Mouse (Mus musculus) embryo, embryonic 11 days (tissue): ENCODE results near the gene Olfr1378.

Experiments
- DNase-seq: peaks from one replicate; pipeline ENCODE4 v3.0.0-alpha.2; 2015

The Olfr1378 gene

DNA sequence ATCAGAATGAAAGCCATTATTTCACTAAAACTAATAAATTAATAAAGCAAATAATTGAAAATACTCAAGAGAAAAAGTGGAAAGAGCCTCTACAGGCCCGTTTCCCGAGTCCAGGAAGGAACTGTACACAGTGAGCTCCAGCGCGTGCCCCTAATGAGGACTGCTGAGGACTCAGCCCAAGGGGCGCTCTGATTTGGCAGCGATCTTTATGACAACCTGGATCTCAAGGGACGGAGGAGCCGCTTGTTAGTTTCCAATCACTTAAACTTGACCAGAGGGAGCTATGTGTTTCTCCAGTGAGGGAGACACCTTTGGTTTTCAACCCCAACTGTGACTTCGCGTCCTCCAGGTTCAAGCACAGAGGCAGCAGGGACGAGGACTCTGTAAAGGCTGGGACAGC, at the start of gene Olfr1378:
Gene Olfr1378, plus strand, starts transcription at position 301 of the 400 bp plus-strand sequence.
- no peak for DNase-seq

DNA sequence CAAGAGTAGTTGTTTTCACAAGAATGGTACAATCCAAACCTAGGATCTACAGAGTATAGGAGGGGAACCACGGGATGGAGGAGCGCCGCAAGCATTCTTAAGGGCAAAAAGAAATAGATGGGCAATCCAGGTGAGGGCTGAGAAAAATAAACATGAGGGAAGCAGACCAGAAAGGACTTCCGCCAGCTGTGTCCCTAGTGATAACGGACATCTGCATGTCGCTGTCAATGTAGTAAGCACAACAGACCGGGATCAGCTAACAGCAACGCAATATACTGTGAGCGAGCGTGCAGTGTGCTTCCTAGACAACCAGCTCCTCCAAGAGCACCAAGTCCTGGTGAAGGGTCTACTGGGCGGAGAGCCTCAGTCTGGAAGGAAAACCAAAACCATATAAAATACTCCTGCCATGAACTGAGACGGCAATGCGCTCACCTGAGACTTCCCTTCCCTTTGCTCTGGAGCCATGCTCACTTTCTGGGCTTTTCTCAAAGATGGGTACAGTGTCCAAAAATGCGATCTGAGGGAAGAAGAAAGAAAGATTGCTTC, 35.8 kb upstream of the Olfr1378 start:
- peak; percentile 11 for DNase-seq

DNA sequence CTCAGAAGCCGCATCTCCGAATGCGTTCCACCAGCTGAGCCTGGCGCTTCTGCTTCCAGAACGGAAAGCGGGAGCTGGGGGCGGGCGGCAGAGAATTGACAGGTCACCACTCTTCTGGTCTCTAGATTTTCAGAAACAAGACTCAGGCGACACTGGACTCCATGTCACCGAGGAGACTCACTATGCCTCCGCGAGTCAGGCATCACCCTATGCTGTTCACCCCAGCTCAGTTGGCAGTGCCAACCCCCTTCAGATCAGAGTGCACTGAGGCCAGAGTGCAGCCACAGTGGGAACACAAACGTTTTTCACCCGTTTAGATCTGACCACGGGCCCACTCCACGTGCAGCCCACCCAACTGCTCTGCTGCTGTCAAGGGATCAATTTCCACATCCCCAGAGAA, 35.3 kb upstream of the Olfr1378 start:
- DNase-seq = peak; percentile 20

DNA sequence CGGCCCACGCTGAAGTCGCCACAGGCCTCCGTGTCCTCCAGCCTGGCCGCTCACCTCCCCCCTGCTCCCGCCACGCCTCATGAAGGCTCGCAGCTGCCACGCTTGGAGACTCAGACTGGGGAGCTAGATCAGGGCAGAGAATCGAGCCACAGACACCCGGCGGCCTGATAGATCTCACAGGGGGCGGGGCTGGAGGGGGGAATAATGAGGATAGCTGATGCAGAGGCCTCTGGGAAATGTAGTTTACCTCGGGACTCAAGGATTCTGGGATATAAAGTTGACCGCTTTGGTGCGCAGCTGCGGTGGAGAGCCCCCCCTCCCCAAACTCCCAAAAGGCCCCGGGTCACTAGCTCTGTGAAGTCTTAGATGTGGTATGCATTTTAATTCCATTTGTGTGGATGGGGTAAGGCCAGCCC, 34.9 kb upstream of the Olfr1378 start, which contains the start of gene Zfp354b:
Gene Zfp354b, minus strand, starts transcription at position 183 of the 416 bp plus-strand sequence.
- peak; percentile 94 for DNase-seq

DNA sequence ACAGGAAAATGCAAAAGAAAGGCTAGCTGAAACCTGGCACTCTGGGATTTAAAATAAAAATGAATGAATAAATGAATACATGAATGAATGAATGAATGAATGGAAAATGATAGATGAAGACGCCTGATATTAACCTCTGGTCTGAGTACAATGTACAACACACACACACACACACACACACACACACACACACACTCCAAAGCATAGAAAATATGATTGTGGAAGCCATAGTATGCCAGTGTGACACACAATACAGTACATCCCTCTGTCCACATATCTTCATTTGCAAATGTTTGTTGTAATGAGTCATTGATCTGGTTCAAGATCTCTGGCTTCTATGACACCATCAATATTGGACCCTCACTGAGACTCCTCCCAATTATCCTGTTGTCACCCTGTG, 34.3 kb upstream of the Olfr1378 start:
- DNase-seq = no peak

DNA sequence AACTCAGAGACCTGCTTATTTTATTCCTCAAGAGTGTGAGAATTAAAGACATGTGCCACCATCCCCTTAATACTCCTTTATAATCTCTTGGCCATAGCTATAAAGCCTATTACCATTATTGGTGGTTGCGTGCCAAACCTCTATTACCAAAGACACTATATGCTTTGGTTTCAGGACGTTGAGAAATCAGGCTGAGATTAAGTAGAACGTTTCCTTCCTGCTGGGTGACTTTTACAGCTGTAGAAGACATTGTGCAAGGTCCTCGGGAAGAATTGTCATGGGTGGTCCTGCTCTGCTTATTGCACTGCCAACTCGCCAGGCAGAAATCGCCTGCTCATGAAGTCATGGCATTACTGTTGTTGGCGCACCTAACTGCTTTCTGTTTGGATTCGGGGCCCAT, 27.9 kb upstream of the Olfr1378 start:
- DNase-seq = no peak

DNA sequence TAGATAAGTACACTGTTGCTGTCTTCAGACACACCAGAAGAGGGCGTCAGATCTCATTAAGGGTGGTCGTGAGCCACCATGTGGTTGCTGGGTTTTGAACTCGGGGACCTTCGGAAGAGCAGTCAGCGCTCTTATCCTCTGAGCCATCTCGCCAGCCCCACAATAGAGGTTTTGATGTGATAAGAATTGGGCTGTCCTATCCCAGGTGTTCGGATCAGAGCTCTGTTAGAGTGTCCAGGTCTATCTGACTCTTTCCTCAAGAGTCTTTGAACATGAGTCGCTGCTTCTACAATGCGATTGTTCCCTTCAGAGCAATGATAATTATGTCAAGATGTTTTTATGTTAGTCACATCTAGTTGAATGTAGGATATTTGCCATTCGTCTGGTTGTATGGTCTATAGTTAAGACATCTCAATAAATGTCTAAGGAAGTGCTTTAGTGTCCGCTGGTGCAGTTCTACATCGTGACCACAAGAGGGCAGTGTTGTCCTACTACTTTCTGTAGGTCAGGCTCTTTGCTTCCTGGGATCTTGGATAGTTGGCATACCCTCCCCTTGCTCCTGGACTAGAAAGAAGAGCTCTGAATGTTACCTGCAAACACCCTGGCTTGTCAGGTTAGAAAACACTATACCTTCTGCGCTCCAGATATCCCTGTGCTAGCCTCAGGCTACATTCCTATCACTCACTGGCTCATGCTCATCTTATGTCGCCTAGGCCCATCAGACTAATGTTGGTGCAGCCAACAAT, 26.5 kb upstream of the Olfr1378 start:
- DNase-seq = peak; percentile 78

DNA sequence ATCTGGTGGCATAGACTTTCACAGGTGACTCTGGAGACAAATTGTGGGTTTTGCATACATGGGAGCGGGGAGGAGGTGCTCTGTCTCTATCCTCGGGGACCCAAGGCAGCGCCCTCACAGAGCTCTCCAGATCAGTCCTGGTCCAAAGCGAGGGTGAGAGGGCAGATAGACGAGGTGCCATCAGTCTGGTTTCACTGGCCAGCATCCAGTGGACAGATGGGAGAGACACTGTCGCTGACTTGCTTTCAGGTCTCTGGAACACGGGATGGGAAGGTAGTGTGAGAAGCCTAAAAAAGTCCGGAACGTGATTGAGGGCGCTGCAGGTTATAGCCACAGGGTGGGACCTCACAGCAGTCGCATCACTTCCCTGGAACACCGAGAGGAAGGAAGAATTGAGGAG, 23.9 kb upstream of the Olfr1378 start:
- no peak for DNase-seq

DNA sequence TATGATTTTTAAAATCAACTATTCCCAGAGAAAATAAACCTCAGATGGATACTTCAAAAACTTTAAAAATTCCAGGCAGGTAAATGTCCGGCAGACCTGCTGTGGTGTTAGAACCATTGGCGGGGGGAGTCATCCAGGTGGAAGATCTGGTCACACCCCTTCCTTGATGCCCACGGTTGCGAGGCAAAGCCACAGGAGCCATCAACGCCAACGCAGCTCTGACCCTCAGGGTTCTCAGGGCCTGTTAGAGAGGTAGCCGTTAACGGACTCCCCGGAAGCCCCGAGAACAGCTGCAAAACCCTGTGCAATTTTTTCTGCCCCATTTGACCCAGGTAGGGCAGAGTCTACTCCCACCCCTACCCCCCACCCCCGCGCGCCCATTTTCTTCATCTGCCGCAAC, 22.8 kb upstream of the Olfr1378 start, which contains the start of gene 4933414I15Rik:
Gene 4933414I15Rik, minus strand, starts transcription at position 260 of the 400 bp plus-strand sequence.
- no peak for DNase-seq

DNA sequence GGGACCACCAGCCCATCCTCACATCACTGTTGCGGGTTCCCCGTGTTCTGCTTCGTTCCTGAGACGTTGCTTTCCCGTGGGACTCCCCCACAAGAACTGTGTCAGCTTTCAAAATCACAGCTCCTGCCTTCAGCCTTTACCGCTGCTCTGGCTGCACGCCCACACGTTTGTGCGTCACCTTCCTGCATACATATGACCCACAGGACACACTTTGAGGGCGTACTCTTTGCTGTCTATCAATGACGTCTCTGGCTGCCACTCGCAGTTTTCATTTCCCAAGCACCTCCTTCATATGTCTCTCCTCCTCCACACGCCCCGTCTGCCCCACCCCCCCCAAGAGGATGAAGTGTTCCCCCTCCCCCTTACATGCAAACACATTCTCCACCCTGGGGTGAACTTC, 14.0 kb upstream of the Olfr1378 start:
- no peak for DNase-seq

DNA sequence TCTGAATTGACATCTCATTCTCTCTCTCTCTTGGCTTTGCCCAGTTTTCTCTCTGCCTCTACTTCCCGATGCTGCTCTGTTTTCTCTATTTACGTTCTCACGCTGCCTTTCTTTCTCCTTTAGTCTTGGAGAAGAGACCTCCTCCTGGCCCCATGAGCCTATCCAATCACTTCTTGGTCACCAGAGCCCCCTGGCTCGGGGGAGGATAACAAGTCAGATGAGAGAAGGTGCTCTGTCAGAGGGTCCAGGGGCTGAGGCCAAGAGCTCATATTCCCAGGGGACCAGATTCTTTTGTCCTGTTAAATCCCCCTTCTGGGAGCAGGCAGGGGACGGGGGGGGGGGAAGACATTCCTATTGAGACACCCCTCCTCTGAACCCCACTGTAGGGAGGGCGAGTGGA, 12.7 kb upstream of the Olfr1378 start, which contains the start of gene Prop1:
Gene Prop1, minus strand, starts transcription at position 101 of the 400 bp plus-strand sequence.
- DNase-seq = no peak

DNA sequence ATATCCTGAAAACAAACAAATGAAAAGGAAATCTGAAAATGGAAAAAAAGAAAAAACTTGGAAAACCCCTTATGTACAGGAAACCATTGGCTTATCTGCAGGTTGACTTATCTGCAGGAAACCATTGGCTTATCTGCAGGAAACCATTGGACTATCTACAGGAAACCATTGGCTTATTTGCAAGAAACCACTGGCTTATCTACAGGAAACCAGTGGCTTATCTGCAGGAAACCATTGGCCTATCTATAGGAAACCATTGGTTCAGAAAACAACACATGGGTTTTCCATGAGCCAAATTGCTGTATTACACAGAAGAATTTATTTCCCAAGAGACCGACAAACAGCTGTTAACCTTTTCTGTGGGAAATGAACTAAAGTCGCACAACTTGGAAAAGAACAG, 1.4 kb upstream of the Olfr1378 start:
- DNase-seq = no peak

DNA sequence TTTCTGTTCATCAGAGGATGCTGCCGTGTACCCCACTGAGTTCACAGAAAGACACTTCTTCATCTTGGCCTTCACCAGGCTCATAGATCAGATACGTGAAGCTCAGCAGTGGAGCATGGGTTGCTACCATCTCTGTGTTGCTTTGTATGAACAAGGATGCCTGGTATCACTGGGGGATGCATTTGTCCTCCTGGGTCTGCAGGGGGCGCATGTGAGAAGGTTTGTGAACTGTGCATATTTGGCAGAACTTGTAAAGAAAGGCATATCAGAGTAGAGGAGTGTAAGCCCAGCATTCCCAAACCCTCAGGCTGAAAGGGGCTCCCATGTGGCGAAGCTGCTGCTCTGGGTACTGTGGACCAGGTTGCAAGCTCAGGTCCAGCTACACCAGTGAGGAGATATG, 10.9 kb downstream of the Olfr1378 start:
- no peak for DNase-seq

DNA sequence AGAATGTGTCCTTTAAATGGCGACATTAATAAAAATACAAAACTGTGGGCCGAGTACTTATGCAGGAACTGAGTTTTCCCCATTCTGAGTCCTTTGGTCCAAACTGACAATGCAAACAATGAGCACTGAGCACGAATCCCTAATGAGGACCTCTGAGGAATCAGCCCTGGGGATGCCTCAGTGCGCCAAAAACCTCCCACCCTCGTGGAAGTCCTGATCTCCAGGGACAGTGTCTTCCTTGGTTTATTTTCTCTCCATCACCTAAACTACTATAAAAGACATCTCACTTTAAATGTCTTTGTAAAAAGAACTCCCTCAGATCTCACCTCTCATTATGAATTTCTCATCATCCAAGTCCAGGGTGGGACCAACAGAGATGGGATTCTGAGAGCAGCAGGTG, 15.3 kb downstream of the Olfr1378 start, which contains the start of gene Olfr1377:
Gene Olfr1377, plus strand, starts transcription at position 301 of the 400 bp plus-strand sequence.
- no peak for DNase-seq

DNA sequence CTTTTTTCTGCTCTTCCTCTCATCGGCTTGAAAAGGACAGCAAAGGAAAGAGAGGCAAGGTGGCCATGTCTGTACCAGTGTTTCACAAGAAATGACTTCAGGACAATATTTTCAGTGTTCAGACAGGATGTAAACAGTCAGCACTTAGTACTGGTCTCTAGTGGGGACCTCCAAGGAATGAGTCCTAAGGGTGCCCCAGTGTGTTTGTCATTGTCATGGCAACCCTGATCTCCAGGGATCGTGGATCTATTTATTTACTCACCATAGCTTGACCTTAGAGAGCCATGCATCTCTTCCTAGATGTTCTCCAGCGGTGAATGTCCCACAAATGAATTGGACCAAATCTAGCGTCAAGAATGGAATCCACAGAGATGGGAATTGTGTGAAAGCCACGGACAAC, 37.0 kb downstream of the Olfr1378 start, which contains the start of gene Olfr51:
Gene Olfr51, plus strand, starts transcription at position 301 of the 400 bp plus-strand sequence.
- DNase-seq = no peak

DNA sequence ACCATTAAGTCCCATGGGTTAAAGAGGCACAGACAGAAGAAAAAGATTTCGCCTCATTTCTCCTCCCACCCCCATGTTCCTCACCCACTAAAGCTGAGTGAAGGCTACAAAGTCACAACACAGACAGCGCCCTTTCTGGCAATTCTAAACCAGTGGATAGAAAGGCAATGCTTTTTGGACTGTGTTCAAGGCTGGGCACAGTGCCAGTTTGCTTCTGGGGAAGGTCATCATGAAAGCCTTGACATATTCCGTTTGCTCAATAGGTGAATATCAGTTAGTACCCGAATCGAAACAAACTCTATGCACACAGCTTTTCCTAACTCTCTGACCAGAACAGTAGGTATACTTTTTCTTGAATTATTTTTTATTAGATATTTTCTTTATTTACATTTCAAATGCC, 45.5 kb downstream of the Olfr1378 start:
- no peak for DNase-seq

DNA sequence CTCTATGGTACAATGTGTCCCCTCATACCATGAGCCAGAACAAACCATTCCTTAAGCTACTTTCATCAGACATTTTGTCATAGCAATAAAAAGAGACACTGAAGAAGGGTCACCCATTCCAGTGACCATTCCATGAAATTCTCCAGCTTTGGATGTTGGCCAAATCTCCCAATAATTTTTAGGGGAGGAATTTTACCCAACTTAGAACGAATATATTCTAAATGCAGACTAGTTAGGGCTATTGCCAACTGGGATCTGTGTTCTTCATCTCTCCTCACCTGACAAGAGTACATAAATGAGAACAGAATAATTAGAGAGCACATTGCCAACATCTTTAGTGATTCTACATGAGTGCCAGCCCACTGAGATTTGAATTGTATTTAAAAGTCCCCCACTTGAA, 47.6 kb downstream of the Olfr1378 start, which contains the start of gene Olfr54:
Gene Olfr54, plus strand, starts transcription at position 301 of the 400 bp plus-strand sequence.
- DNase-seq = no peak

DNA sequence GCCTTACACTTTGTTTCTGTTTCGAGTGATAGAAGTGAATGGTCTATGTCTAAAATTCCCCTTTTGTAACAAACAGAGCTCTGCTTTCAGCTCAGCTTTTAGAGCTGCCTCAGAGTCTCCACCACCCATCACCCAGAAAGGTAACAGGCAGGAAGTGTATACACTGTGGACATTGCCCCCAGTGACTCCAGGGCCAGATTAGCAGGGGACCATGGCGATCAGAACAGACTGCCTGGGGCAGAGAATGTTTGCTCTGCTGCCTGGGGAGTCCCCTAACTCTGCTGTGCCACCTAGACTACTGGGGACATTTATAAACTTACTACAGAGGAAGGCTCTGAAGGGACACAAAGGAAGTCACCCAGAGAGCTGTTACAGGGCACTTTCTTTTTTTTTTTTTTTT, 50.0 kb downstream of the Olfr1378 start:
- DNase-seq = no peak
